Mouse (Mus musculus) liver, adult 2 months (tissue): ENCODE measurements around the gene 4933406M09Rik. TPM values are rescaled to one million over a fixed set of nuclear protein-coding genes. Genes with fewer than 3 reads are reported as not detected.

Experiments
- DNase-seq: peaks from one replicate; pipeline ENCODE4 v3.0.0-alpha.2; 2011; ENCODE audit warnings: low read depth, low spot score; ENCODE audit errors: extremely low read depth
- H3K27ac ChIP-seq: fragments of 200-500 bp; replicated peaks from 2 replicates; pipeline ENCODE4 v1.5.1; 2012; ENCODE audit warnings: low read depth, mild to moderate bottlenecking, control low read depth, inconsistent platforms, low read length; ENCODE audit not compliant: insufficient read depth
- H3K27me3 ChIP-seq: fragments of 200-500 bp; 2 replicates; pipeline ENCODE4 v1.6.1; 2012; ENCODE audit warnings: mild to moderate bottlenecking, moderate library complexity, low read length, inconsistent platforms; ENCODE audit not compliant: control insufficient read depth, insufficient read depth
- H3K36me3 ChIP-seq: fragments of 200-500 bp; 2 replicates; pipeline ENCODE4 v1.6.1; 2012; ENCODE audit warnings: low read length, inconsistent platforms; ENCODE audit not compliant: control insufficient read depth, insufficient read depth
- H3K4me1 ChIP-seq: fragments of 200-500 bp; 2 replicates; pipeline ENCODE4 v1.6.1; 2011; ENCODE audit warnings: low read length; ENCODE audit not compliant: control insufficient read depth, insufficient read depth
- H3K4me3 ChIP-seq: fragments of 200-500 bp; 2 replicates; pipeline ENCODE4 v1.5.1; 2011; ENCODE audit warnings: low read depth, mild to moderate bottlenecking, control low read depth, low read length, moderate library complexity; ENCODE audit not compliant: insufficient read depth
- H3K79me2 ChIP-seq: fragments of 200-500 bp; 2 replicates; pipeline ENCODE4 v1.6.1; 2012; ENCODE audit warnings: inconsistent platforms, mild to moderate bottlenecking, low read length, moderate library complexity; ENCODE audit not compliant: control insufficient read depth, insufficient read depth
- H3K9ac ChIP-seq: fragments of 200-500 bp; 2 replicates; pipeline ENCODE4 v1.6.1; 2012; ENCODE audit warnings: low read depth, mild to moderate bottlenecking, control low read depth, inconsistent platforms, low read length
- CTCF ChIP-seq: fragments of 200-500 bp; IDR thresholded peaks from 2 replicates; pipeline ENCODE4 v1.5.1; 2011; ENCODE audit warnings: low read depth, low read length, control low read depth
- POLR2A ChIP-seq: fragments of 200-500 bp; IDR thresholded peaks from 2 replicates; pipeline ENCODE4 v1.6.1; 2011; ENCODE audit warnings: low read length, control low read depth; ENCODE audit not compliant: insufficient read depth; ENCODE audit errors: extremely low read depth
- WGBS: fragments of 180-500 bp; shearing (Covaris S2); methylation state at CpG from one replicate; pipeline ENCODE4 v1.1.7; 2018; 5-methylcytosine and 5-hydroxymethylcytosine counted together
- polyA plus RNA-seq: library from polyadenylated mRNA; depleted of rRNA; stranded (reverse); fragments of >200 nt; gene quantifications from 2 replicates; pipeline ENCODE4 v1.2.3, GENCODE M21; 2012
- total RNA-seq: library from RNA; depleted of rRNA; stranded (reverse); fragments of >200 nt; gene quantifications from 2 replicates; pipeline ENCODE4 v1.2.3, GENCODE M21; 2014

Gene 4933406M09Rik
- total and polyA plus RNA-seq, 2 experiments = not detected

DNA sequence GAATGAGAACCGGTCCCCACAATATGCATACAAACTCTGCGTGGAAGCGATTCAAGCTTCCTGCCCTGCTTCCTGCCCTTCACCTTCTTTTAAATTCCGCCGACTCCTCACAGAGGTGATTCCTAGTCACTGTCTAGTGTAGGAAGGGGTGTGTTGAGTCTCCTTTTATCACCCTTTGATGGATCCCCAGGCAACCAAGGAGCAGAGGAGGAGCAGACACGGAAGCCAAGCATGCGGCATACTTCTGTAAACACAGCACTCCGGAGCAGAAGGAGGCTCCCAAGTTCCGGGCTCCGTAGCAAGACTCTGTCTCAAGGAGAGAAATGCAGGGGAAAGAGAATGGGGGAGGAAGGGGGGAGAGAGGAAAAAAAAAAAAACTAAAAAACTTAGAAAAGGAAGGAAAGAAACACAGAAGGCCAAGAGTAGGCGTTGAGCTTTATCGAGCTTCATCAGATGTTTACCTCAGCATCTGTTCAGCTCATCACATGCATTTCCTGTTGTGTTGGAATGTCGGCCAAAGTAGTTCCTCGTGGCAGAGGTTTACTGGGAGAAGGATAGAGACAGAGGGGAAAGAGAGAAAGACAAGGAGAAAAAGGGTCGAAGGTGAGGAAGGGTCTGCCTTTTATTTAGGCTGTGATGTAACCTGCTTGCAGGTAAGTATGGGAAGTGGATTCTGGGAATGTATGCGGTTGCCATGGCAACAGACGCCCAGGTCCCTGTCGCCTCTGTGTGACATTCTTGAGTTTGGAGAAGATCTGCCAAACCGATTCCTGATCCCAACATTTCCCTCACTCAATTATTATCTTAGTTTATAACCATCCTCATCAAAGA is 3.7 kb upstream of the 4933406M09Rik start:
- H3K4me1 ChIP-seq = peaks cover 4% of the 10 kb centered on the region; the same call in 1 of the 2 replicates
- H3K79me2 ChIP-seq = no peaks in the 10 kb centered on the region
- no peaks in the 10 kb centered on the region for H3K36me3 ChIP-seq
- peak overlapping the region; percentile 33; the same call in 1 of the 2 replicates for H3K4me3 ChIP-seq
- 10% methylated on average over 19 of the region's 19 CpGs for WGBS
- H3K27ac ChIP-seq = no peak overlapping the region
- no peak overlapping the region for H3K9ac ChIP-seq
- no peak for DNase-seq
- TF ChIP-seq POLR2A = no peak
- no peak for TF ChIP-seq CTCF
- 0 out of 2 replicates have a peak, but pooled peaks cover 3% of the 10 kb centered on the region for H3K27me3 ChIP-seq

DNA sequence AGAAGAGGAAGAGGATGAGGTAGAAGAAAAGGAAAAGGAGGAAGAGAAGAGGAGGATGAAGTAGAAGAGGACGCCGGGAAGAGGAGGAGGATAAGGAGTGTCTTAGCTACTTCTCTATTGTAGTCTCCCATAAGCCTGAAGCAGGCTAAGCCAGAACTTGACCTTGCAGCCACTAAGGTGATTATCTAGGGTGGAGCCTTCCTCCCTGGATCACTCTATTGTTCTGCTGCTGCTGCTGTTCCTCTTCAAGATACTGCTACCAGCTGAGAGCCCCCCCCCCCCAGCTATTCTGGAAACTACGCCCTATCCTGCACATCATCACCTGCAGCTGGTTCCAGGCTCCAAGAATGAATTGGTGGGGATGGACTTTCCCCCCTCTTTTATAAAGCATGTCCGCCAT is 1.2 kb upstream of the 4933406M09Rik start:
- TF ChIP-seq POLR2A (no peak), CTCF (no peak)
- Histone ChIP-seq H3K27ac (no peak overlapping the region), H3K4me3 (no peak overlapping the region), H3K36me3 (no peaks in the 10 kb centered on the region), H3K9ac (no peak overlapping the region), H3K4me1 (peaks cover 4% of the 10 kb centered on the region; the same call in 1 of the 2 replicates), H3K79me2 (no peaks in the 10 kb centered on the region), H3K27me3 (0 out of 2 replicates have a peak, but pooled peaks cover 3% of the 10 kb centered on the region)
- no peak for DNase-seq
- WGBS = 79% methylated on average over 4 of the region's 4 CpGs

DNA sequence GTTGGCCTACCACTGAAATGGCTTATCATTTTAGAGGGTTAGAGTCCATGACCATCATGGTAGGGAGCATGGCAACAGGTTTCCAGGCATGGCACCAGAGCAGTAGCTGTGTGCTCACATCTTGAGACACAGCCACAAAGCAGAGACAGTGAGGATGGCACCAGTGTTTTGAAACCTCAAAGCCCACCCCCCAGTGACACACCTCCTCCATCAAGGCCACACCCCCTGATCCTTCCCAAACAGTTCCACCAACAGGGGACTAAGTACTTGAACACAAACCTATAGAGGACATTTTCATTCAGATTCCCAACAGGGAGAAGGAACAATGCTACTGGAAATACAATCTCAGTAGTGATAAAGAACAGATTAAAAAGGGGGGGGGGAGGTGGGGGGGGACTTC is 564 bp upstream of the 4933406M09Rik start:
- H3K27me3 ChIP-seq = 0 out of 2 replicates have a peak, but pooled peaks cover 3% of the 10 kb centered on the region
- H3K36me3 ChIP-seq = no peaks in the 10 kb centered on the region
- H3K27ac ChIP-seq = no peak overlapping the region
- no peak overlapping the region for H3K9ac ChIP-seq
- TF ChIP-seq POLR2A (no peak), CTCF (no peak)
- H3K4me3 ChIP-seq = no peak overlapping the region
- no peak for DNase-seq
- H3K79me2 ChIP-seq = no peaks in the 10 kb centered on the region
- peaks cover 4% of the 10 kb centered on the region; the same call in 1 of the 2 replicates for H3K4me1 ChIP-seq

DNA sequence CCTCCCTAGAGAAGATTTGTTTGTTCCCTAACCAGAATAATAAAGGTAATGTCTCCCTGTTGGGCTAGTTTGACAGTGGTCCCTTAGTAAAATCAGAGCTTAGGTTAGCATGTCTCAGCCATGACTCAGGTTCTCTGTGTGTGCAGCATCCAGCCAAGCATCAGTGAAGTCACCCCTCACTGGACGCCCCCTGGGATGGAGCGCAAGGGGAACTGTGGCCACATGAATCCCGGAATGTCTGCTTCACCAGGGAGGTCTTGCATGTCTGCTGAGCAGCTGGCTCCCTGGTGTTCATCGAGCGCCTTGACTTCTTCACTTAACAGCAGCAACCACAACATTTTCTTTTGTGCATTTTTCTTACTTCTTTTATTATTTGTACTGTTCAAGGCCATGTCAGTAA is 8.1 kb downstream of the 4933406M09Rik start:
- 77% methylated on average over 5 of the region's 5 CpGs for WGBS
- H3K9ac ChIP-seq = no peak overlapping the region
- TF ChIP-seq POLR2A = no peak
- no peak for TF ChIP-seq CTCF
- no peaks in the 10 kb centered on the region for H3K4me1 ChIP-seq
- DNase-seq = no peak
- H3K27me3 ChIP-seq = no peaks in the 10 kb centered on the region
- H3K79me2 ChIP-seq = no peaks in the 10 kb centered on the region
- no peak overlapping the region for H3K27ac ChIP-seq
- H3K36me3 ChIP-seq = no peaks in the 10 kb centered on the region
- H3K4me3 ChIP-seq = no peak overlapping the region

DNA sequence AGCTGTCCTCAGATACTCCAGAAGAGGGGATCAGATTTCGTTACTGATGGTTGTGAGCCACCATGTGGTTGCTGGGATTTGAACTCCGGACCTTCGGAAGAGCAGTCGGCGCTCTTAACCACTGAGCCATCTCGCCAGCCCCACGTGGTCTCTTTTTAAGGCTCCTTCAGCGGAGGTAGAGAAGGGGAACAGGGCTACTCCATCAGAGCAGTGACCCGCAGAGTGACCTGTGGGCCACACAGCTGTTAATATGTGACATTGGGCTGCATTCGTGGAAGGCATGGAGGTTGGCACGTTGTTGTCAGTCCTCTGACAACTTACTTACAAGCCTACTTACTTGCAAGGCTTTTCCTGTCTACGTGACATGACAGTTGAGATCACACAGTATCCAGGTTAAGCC is 12.5 kb downstream of the 4933406M09Rik start:
- H3K27ac ChIP-seq = no peak overlapping the region
- H3K9ac ChIP-seq = no peak overlapping the region
- H3K27me3 ChIP-seq = no peaks in the 10 kb centered on the region
- TF ChIP-seq CTCF (no peak), POLR2A (no peak)
- no peaks in the 10 kb centered on the region for H3K4me1 ChIP-seq
- no peak overlapping the region for H3K4me3 ChIP-seq
- DNase-seq = no peak
- H3K79me2 ChIP-seq = no peaks in the 10 kb centered on the region
- 92% methylated on average over 12 of the region's 12 CpGs for WGBS
- H3K36me3 ChIP-seq = no peaks in the 10 kb centered on the region

DNA sequence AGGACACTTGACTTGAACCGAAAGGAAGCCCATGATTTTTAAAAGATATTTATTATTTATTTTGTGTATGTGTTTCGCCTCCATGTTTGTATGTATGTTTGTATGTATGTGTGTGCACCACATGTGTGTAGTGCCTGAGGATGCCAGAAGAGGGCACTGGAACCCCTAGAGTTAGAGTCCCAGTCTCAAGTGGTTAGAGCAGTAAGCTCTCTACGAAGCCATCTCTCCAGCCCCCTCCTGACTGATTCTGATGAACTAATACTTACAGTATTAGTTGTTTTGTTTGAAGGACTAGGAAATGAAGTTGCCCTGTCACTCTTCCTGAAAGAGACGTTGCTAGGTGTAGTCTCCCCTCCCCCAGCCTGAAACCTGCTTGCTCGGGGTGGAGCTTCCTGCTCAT is 14.0 kb downstream of the 4933406M09Rik start:
- H3K79me2 ChIP-seq = no peaks in the 10 kb centered on the region
- H3K36me3 ChIP-seq = no peaks in the 10 kb centered on the region
- no peaks in the 10 kb centered on the region for H3K27me3 ChIP-seq
- no peak for TF ChIP-seq CTCF
- TF ChIP-seq POLR2A = no peak
- H3K4me3 ChIP-seq = no peak overlapping the region
- H3K27ac ChIP-seq = no peak overlapping the region
- no peak for DNase-seq
- 76% methylated on average over 5 of the region's 5 CpGs for WGBS
- no peak overlapping the region for H3K9ac ChIP-seq
- no peaks in the 10 kb centered on the region for H3K4me1 ChIP-seq
